Mouse (Mus musculus) liver, embryonic 16.5 days (tissue): ENCODE measurements around the gene Pisd. TPM values are rescaled to one million over a fixed set of nuclear protein-coding genes. Genes with fewer than 3 reads are reported as not detected.

Experiments used
- ATAC-seq: fragments of 200-750 bp; cut with Nextera tagmentation; 2 replicates; pipeline ENCODE4 v1.8.0; 2017; ENCODE audit warnings: low read depth, mild to moderate bottlenecking, moderate number of reproducible peaks, moderate library complexity
- H3K27ac ChIP-seq: fragments of 300-500 bp; sonication (generic); 2 replicates; pipeline ENCODE4 v1.5.1; 2014; ENCODE audit warnings: mild to moderate bottlenecking, low read length
- H3K27me3 ChIP-seq: fragments of 300-500 bp; sonication (generic); 2 replicates; pipeline ENCODE4 v1.6.1; 2014; ENCODE audit warnings: low read depth, low read length, mixed read lengths; ENCODE audit not compliant: control insufficient read depth, insufficient read depth
- H3K36me3 ChIP-seq: fragments of 300-500 bp; sonication (generic); 2 replicates; pipeline ENCODE4 v1.6.1; 2014; ENCODE audit warnings: mild to moderate bottlenecking; ENCODE audit not compliant: control insufficient read depth, insufficient read depth
- H3K4me1 ChIP-seq: fragments of 300-500 bp; sonication (generic); 2 replicates; pipeline ENCODE4 v1.6.1; 2014; ENCODE audit warnings: low read depth, low read length, mixed read lengths; ENCODE audit not compliant: control insufficient read depth
- H3K4me2 ChIP-seq: fragments of 300-500 bp; sonication (generic); 2 replicates; pipeline ENCODE4 v1.6.1; 2014; ENCODE audit warnings: low read depth, low read length, mixed read lengths
- H3K4me3 ChIP-seq: fragments of 300-500 bp; sonication (generic); 2 replicates; pipeline ENCODE4 v1.5.1; 2014; ENCODE audit warnings: low read depth, mild to moderate bottlenecking, low read length
- H3K9ac ChIP-seq: fragments of 300-500 bp; sonication (generic); 2 replicates; pipeline ENCODE4 v1.6.1; 2014; ENCODE audit warnings: low read depth, low read length
- H3K9me3 ChIP-seq: fragments of 300-500 bp; sonication (generic); replicated peaks from 2 replicates; pipeline ENCODE4 v1.6.1; 2016; ENCODE audit warnings: low read length; ENCODE audit not compliant: control insufficient read depth
- WGBS: fragments of 180-500 bp; shearing (Covaris S2); extraction: QIAGEN DNeasy Blood & Tissue Kit; methylation state at CpG from one replicate; pipeline ENCODE4 v1.1.7; 2014; ENCODE audit not compliant: insufficient replicate concordance; 5-methylcytosine and 5-hydroxymethylcytosine counted together
- polyA plus RNA-seq: library from polyadenylated mRNA; unstranded; fragments of >200 nt; fragmentation: Nextera tagmentation; extraction: Ambion mirVana; gene quantifications from 2 replicates; pipeline ENCODE4 v1.2.1, GENCODE M21; 2015

Gene Pisd
- polyA plus RNA-seq, 1 experiment from 2014 or later = 34.5 TPM

GRCm38 (mm10) chr5:32706226-32706780 is 79.1 kb downstream of the Pisd start:
- no peak overlapping the region for H3K4me3 ChIP-seq
- no peak overlapping the region for H3K27ac ChIP-seq
- no peaks in the 10 kb centered on the region for H3K4me1 ChIP-seq
- no peak overlapping the region for H3K9ac ChIP-seq
- no peak overlapping the region for H3K4me2 ChIP-seq
- H3K9me3 ChIP-seq = no peaks in the 10 kb centered on the region
- no peaks in the 10 kb centered on the region for H3K36me3 ChIP-seq
- no peak for ATAC-seq
- WGBS = 44% methylated on average over 2 of the region's 2 CpGs
- H3K27me3 ChIP-seq = no peaks in the 10 kb centered on the region

- no peaks in the 10 kb centered on the region; the same call in 1 of the 2 replicates for H3K4me1 ChIP-seq
- H3K9me3 ChIP-seq = no peaks in the 10 kb centered on the region
- 40% methylated on average over 5 of the region's 5 CpGs for WGBS
- no peak overlapping the region for H3K4me3 ChIP-seq
- ATAC-seq = peak; percentile 74
- no peaks in the 10 kb centered on the region for H3K36me3 ChIP-seq
- H3K9ac ChIP-seq = no peak overlapping the region
- no peaks in the 10 kb centered on the region for H3K27me3 ChIP-seq
- peak overlapping the region; percentile 46; the same call in 1 of the 2 replicates for H3K27ac ChIP-seq
- H3K4me2 ChIP-seq = no peak overlapping the region
Measured at GRCm38 (mm10) chr5:32697208-32697867, 88.1 kb downstream of the Pisd start.

DNA sequence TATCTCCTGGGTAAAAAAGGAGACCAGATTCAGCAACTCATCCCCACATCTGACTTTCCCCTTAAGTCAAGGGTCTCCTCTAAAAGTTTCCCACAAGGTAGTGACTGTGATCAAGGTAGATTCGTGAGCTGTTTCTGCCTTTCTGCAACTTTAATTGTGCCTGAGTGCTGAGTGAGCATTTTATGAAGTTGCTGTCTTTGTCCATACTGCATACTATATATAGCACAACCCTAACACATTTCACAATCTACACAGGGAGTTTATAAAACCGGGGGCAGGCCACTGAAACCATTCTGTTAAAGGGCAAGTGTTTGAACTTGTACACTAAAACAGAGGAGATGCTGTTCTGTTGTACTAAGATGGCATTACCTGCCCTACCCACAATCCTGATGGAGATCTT is 92.0 kb downstream of the Pisd start:
- H3K27ac ChIP-seq = no peak overlapping the region
- WGBS = 26% methylated on average over 2 of the region's 2 CpGs
- ATAC-seq = no peak

More for the DNA sequence above, 92.0 kb downstream of the Pisd start:
- no peak overlapping the region for H3K4me3 ChIP-seq
- H3K4me2 ChIP-seq = no peak overlapping the region
- no peak overlapping the region for H3K9ac ChIP-seq
- H3K9me3 ChIP-seq = no peaks in the 10 kb centered on the region
- no peaks in the 10 kb centered on the region; the same call in 1 of the 2 replicates for H3K4me1 ChIP-seq
- no peaks in the 10 kb centered on the region for H3K36me3 ChIP-seq
- no peaks in the 10 kb centered on the region for H3K27me3 ChIP-seq

Other genes starting within 250 kb of the Pisd start
- 5.7 and 5.8 TPM in 2 replicates for gene Yes1, start 174.5 kb downstream of the Pisd start, polyA plus RNA-seq
- gene Gm20671, start 41.5 kb upstream of the Pisd start, polyA plus RNA-seq = not detected in 2 replicates
- 6.2 and 8.0 TPM in 2 replicates for gene Prr14l, start 68.6 kb upstream of the Pisd start, polyA plus RNA-seq
- 8.0 and 8.6 TPM in 2 replicates for gene Depdc5, start 78.1 kb upstream of the Pisd start, polyA plus RNA-seq
- 170 and 188 TPM in 2 replicates for gene Ywhah, start 233.2 kb upstream of the Pisd start, polyA plus RNA-seq